Mouse (Mus musculus) thymus, postnatal 0 days (tissue): ENCODE data around the gene Slc41a3. TPM values are rescaled to one million over a fixed set of nuclear protein-coding genes. Genes with fewer than 3 reads are reported as not detected.

Experiments
- DNase-seq: peaks from one replicate; pipeline ENCODE4 v3.0.0-alpha.2; 2015; ENCODE audit warnings: low spot score
- polyA plus RNA-seq: library from polyadenylated mRNA; unstranded; fragments of >200 nt; fragmentation: Nextera tagmentation; extraction: Ambion mirVana; gene quantifications from 2 replicates; pipeline ENCODE4 v1.2.1, GENCODE M21; 2015

Gene Slc41a3
- 5.0 and 7.5 TPM in 2 replicates for polyA plus RNA-seq

GRCm38 (mm10) chr6:90604533-90605297, at the start of gene Slc41a3:
TSS of gene Slc41a3 (plus strand) at chr6:90604725.
- peak; percentile 75 for DNase-seq

GRCm38 (mm10) chr6:90556534-90557058, 47.9 kb upstream of the Slc41a3 start:
- no peak for DNase-seq

DNA sequence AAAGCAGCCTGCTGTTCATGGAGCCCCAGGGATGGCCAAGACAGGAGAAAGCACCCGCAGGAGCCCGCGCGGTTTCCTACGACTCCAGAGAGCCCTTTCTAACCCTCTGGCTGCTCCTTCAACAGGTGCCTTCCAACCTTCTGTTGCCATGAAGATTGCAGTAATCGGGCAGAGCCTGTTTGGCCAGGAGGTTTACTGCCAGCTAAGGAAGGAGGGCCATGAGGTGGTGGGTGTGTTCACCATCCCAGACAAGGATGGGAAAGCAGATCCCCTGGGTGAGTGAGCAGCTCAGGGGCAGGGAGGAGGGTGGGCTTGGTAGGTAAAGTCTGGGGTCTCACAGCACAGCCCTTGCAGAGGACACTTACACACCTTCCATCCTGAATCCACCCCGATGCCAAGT, 47.4 kb upstream of the Slc41a3 start:
- no peak for DNase-seq

DNA sequence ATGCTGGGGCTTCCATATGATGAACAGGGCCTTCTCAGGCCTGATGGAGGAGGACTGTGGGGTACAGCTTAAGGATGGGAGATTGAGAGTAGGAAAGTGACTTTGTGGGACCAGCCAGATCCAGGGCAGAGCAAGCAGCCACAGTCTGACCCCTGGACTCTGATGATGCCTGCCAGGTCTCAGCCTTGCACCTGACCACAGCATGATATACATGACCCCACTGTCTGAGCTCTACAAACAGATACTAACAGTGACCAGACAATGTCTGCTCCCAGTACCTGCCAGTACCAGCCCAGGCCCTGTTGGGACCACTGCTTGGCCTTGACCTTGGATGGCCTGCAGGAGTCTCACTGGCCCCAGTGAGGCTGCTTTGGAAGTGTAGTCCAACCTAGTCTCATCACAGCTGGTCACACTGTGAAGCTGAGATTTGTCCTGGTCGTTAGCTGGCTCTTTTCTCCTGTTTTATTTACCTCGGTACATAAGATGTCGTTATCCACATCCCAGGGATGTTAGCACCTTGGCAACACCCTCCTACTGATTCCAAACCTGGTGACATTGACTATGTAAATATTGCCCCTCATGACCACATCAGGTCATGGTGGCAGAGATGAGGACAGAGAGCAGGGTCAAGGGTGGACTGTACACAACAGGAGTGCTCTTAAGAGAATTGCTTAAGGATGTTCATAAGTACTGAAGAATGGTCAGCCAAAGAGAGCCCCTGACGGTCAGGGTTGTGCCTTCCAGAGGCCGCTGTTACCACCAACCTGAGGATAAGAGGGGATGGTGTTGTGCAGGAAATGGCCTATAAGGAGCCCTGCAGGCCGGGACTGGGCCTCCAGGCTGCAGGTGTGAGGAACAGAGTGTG, 46.5 kb upstream of the Slc41a3 start:
- DNase-seq: no peak

DNA sequence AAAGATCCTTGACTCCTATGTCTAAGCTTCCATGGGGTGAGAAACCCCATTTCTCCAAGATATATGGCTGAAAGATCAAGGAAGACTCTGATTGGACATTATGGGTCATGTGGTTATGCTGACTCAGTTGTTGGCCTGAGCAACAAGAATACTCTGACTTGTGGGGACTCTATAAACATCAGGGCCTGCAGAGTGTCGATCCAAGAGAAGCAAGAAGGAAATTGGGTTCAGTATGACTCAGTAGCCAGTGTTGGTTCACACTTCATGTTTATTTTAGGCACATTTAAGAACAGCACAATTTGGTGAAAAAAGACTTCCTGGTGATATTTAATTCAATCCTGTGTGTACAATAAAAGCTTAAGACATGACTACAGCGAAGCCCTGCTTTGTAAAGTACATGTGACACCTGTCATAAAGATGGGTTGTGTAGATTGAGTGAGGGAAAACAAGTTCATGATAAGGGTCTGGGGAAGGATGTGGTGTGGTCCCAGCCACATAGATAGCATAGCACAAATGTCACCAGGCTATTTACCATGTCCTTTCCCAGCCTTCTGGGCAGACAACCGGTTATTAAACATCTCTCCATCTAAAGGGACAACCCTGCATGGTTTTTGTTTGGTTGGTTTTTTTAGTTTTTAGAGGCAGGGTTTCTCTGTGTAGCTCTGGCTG, 44.0 kb upstream of the Slc41a3 start:
- no peak for DNase-seq

DNA sequence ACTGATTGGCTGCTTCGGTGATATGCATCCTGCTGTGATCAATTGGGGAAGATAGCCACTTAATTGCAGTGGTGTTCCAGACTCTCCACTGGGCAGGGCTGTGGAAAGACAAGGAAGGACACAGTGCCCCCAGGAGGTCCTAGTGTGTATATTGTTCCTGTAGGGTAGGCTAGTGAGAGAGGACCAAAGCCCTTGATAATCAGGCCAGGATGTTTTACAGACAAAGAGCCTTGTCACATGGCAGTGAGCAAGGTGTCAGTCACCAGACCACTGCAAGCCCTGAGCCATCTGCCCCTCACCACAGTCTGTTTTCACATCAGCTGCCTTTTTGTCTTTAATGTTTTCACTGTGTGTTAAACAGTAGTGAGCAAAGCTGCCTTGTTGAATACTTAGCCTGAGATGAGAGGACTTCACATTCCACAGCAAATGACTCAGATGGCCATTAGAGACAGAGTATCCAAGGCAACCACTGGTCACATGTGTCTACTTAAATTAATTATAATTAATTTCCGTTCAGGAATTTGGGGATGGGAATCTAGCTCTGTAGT, 43.2 kb upstream of the Slc41a3 start:
- no peak for DNase-seq

GRCm38 (mm10) chr6:90564240-90564639, 40.3 kb upstream of the Slc41a3 start:
- no peak for DNase-seq

- DNase-seq: no peak
These were observed 38.9 kb upstream of the Slc41a3 start for GRCm38 (mm10) chr6:90565357-90566215.

DNA sequence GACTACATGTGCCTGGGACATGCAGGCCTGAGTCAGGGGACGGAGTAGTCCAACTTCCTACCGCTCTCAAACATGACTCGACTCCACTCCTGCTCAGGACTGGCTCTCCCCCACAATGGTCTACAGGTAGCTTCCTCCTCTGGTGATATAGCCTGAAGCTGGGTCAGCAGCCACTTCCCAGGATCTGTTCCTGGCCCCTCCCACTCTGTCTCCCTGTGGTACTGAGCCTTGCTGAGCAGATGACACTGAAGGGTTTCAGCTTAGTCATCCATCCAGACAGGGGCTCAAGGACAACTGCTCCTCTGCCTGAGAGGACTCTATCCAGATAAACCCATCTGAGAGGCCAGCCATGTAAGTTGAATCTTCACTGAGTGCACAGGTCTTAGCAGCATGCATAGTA, 37.0 kb upstream of the Slc41a3 start:
- DNase-seq: no peak

GRCm38 (mm10) chr6:90567928-90568327, 36.6 kb upstream of the Slc41a3 start:
- DNase-seq: no peak

DNA sequence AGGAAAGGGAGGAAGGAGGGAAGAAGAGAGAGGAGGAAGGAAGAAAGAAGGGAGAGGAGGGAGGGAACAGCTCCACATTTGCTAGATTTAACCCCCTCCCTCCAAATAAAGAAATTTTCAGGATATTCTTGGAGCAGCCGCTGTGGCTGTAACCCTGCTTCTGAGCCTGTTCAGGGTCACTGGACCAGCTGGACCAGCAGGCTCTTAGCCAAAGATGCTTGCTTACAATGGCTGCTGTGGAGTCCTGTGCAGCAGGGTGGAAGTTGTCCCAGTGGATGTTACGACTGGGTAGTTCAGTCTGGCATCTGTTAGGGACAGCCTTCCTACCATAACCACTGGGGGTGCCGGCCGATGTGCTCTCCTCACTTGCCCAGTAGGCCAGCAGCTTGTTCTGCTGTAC, 35.8 kb upstream of the Slc41a3 start:
- DNase-seq: no peak

GRCm38 (mm10) chr6:90569736-90570383, 34.7 kb upstream of the Slc41a3 start:
- DNase-seq: no peak

GRCm38 (mm10) chr6:90570392-90570791, 34.1 kb upstream of the Slc41a3 start:
- no peak for DNase-seq

- DNase-seq: peak; percentile 56
These were observed 29.2 kb upstream of the Slc41a3 start for GRCm38 (mm10) chr6:90575261-90575715.

GRCm38 (mm10) chr6:90578174-90578573, 26.4 kb upstream of the Slc41a3 start:
- DNase-seq: no peak

DNA sequence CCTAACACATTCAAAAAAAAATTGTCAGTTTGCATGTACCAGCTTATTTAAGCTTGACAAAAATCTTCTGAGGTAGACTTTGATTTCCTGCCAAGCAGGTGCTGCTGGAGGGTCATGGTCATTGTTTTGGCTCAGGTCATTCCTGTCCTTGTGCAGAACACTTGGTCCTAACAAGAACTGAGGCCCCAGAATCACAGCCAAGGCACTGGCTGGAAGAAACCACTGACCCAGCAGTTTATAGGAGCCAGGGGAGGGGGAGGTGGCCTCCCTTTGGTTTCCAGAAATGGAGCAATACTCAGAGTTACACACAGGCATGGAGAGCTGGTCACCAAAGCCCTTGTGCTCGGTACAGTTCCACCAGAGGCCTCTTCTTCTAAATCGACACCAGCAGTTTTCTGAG, 22.2 kb upstream of the Slc41a3 start:
- DNase-seq: no peak

- DNase-seq: no peak
These were observed 16.4 kb upstream of the Slc41a3 start for GRCm38 (mm10) chr6:90588113-90588512.

GRCm38 (mm10) chr6:90590707-90591106, 13.8 kb upstream of the Slc41a3 start:
- DNase-seq: no peak

DNA sequence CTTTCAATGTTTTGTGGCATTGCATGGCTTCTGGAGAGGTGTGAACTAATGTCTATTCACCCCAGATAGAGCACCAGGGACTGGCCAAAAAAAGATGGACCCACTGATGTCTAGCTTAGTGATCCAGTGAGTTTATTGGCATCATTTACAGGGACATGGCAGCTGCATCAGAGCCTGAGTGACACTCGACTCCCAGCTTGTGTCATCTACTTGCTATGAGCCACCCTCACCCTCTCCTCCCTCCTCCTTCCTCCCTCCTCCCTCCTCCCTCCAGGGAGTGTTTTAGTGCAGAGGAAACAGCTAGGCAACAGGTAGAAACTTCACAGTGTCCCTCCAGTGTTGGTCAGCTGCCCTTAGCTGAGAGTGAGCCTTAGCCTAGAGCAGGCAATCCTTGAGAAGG, 9.6 kb upstream of the Slc41a3 start:
- DNase-seq: no peak

GRCm38 (mm10) chr6:90597060-90597459, 7.5 kb upstream of the Slc41a3 start:
- DNase-seq: no peak
